Mouse (Mus musculus) common myeloid progenitor, adult 5-6 weeks (primary cell): ENCODE data around the gene Cypt14. TPM values are rescaled to one million over a fixed set of nuclear protein-coding genes. Genes with fewer than 3 reads are reported as not detected.
"Not testable (repeated sequence)": the region's sequence is repeated elsewhere in the genome, so short reads cannot be mapped to it uniquely, and the experiment has no call there.

Source experiments
- ATAC-seq: replicated peaks from 2 replicates; pipeline ENCODE4 v1.8.0; 2016; ENCODE audit warnings: low read depth, mild to moderate bottlenecking, moderate TSS enrichment, inconsistent platforms; ENCODE audit not compliant: poor library complexity, severe bottlenecking
- total RNA-seq: library from RNA; stranded (forward); fragments of 200-1000, 187-1606 nt; gene quantifications from 2 replicates; pipeline ENCODE4 v1.2.3, GENCODE M21; 2017

Cypt14 gene
- total RNA-seq: not detected in 2 replicates

- ATAC-seq: not testable (repeated sequence)
Observed at GRCm38 (mm10) chrX:39863504-39863903, at the start of gene Cypt14. Gene Cypt14 (minus strand): TSS chrX:39863604.
